Mouse (Mus musculus) lung, postnatal 25 days (tissue): ENCODE measurements around the gene Hic2.

ENCODE experiments used
- DNase-seq: peaks from one replicate; pipeline ENCODE4 v3.0.0; 2022; ENCODE audit warnings: low spot score

Hic2 gene

GRCm38 (mm10) chr16:17233702-17234498 lies 528 bp downstream of the Hic2 start:
- peak; percentile 5 for DNase-seq

GRCm38 (mm10) chr16:17234499-17234895 lies 1.1 kb downstream of the Hic2 start:
- DNase-seq: no peak

DNA sequence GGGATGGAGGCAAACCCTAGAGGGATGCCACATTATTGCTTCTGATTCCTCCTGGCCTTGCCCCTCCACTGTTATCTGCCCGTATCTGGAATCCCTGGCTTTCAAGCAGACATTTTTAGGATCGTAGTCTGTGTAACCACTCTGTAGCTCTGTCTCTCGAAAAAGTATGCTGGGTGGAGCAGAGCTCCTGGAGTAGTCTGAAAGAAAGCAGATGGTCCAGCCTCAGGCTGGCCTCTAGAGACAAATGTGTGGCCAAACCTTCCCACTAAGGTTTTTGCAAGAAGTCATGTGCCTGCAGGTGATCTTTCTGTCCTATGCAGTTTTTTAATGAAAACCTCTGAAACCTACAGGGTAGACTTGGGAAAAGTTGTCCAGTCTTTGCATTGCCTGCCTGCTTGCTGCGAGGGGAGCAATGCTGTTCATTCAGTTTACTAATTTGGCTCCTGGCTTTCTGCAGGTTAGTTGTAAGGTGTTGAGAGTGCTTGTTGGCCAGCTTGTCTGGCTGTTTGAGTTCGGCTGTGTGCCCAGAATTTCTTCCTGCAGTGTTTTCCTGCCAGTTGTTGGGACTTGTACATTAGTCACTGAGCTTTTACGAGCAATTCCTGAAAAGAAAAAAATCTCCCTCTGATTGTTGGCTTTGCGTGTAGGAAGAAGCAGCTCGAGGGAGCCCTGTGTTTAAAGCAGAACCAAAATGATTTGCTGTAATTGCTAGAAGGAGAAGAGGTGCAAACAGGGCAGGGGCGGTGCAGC lies 1.7 kb downstream of the Hic2 start:
- DNase-seq: peak; percentile 43

DNA sequence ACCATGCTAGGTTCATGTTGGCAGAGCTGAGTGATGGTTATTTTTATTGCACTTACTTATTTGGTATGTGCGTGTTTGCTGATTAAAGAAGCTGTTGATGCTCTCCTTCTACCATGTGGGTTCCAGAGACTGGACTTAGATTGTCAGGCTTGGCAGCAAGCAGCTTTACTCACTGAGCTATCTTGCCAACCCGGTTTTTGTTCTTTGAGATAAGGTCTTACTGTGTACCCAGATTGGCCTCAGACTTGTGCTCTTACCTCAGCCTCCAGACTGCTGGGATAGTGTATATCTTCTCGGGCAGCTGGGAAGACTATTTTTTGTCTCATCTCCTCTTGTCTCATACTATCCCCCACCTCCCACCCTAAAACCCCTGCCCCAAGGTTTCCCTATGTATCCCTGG lies 4.3 kb downstream of the Hic2 start:
- no peak for DNase-seq

DNA sequence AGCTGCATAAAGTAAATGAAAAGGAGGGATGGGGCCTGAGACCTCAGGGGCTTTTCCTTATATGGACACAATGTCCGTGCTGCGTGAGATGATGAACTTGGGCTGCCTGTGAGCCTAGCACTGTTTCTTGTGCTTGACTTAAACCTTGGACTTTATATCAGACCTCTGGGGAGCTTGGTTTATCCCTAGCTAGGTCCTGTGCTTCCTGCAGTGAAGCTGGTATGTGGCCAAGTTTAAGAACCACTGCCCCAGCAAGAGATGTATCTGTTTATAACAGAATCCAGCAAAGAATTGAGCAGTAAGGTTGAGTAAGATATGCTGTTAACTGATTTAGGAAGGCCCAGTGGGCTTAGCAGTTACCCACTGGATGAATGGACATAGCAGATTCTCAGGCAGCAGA lies 6.0 kb downstream of the Hic2 start:
- no peak for DNase-seq

DNA sequence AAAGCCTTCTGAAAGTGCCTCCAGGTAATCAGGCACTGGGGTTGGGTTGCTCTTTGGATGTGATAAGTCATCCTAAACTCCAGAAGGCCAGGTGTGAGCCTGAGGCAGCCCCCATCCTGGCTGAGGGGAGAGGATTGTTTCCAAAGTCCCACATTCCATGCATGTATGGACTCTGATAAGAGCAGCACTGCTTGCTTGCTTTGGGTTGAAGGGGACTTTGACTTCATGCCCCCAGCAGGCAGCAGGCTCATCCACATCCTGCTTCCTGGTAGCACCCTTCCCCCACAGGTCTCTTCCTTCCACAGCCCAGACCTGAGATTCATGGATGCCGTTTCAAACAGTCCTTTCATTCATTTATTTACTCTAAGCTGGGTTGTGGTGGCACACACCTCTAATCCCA lies 10.4 kb downstream of the Hic2 start:
- no peak for DNase-seq

- DNase-seq: no peak
Observed at GRCm38 (mm10) chr16:17244996-17245395, 11.6 kb downstream of the Hic2 start.

DNA sequence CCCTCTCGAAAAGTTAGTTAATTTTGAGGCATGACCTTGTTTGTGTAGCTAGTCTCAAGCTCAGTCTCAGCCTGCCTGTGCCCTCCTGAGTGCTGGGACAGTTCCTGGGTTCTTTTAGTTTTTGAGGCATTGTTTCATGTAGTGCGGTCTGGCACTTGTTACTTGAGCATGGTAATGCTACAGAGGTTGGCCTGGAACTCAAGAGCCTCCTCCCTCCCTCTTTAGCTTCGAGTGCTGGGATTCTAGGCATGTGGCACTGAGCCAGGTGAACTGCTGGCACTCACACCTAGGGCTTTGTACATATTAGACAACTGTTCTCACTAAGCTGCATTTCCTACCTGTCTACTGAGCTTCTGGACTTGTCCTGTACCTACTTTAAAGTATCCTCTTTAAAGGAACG lies 14.4 kb downstream of the Hic2 start:
- peak; percentile 83 for DNase-seq

DNA sequence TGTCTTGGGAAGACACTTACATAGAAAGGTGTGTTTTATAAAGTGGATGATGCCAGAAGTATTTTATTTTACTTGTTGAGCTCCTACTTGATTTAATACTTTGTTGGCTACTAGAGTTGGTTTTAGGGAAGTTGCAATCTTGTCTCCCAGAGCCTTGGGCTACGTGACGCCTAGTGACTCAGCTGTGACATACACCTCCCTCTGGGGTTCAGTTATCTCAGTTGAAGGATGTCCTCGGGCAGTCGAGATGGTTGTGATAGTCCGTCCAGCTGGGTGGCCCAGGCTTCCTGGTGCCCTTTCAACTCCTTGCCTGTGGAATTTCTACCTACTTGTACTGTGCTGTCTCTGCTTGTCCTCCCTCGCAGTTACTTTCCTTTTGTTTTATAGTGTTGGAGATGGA lies 15.8 kb downstream of the Hic2 start:
- no peak for DNase-seq

- peak; percentile 77 for DNase-seq
Observed at GRCm38 (mm10) chr16:17251539-17251938, 18.2 kb downstream of the Hic2 start.

DNA sequence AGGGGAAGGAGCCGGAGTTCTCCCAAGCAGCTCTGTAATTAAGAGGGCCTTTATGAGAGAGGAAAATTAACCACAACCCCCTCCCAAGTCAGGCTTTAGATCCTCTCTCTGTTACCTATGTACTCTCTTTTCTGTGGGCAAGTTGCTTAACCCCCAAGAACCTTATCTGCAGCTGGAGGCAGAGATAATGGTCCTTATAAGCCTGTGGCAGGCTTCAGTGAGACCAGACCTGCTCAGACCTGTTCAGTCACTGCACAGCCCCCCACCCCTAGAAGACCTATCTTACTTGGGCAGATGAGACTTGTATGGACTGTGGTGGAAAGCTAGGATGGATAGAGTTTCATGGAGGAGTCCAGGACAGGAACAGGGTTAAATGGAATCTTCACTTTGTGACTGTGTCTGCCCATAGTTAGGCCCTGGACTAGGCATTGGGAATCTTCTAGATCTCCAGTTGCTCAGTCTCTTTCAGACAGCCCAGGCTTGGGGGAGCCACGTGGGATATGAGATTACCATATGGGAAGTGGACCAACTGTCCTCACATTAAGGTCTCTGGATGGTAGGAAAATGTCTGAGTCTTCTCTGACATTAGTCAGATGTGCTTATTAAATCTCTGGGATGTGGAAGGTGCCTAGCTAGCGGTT lies 18.8 kb downstream of the Hic2 start:
- DNase-seq: no peak

DNA sequence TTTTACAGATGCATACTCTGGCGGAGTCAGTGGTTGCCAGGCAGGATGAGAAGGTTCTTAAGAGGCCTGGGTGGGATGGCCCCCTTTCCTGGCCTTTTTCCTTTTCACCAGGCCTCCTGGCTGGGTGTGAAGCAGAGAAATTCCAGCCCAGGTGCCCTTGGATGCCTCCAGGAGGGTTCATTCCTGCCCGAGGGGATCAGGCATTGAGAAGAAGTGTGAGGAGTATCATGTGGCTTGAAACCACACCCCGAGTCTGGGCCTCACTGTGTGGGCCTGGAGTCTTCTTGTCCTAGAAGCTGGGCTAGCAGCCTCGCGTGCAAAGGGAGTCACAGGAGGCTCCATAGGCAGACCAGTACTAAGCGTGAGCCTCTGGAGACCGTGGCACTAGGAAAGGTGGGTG lies 19.5 kb downstream of the Hic2 start:
- DNase-seq: no peak

GRCm38 (mm10) chr16:17254005-17254597 lies 20.7 kb downstream of the Hic2 start:
- DNase-seq: no peak

GRCm38 (mm10) chr16:17255270-17255669 lies 21.9 kb downstream of the Hic2 start:
- DNase-seq: no peak

DNA sequence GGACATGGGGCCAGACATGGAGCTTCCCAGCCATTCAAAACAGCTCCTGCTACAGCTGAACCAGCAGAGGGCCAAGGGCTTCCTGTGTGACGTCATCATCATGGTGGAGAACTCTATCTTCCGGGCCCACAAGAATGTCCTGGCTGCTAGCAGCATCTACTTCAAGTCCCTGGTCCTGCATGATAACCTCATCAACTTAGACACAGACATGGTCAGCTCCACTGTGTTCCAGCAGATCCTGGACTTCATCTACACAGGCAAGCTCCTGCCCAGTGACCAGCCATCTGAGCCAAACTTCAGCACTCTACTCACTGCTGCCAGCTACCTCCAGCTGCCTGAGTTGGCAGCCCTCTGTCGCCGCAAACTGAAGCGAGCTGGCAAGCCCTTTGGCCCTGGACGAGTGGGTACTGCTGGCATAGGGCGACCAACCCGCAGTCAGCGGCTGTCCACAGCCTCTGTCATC lies 24.0 kb downstream of the Hic2 start:
- no peak for DNase-seq

GRCm38 (mm10) chr16:17258917-17259316 lies 25.5 kb downstream of the Hic2 start:
- no peak for DNase-seq

- no peak for DNase-seq
Observed at GRCm38 (mm10) chr16:17261341-17261740, 28.0 kb downstream of the Hic2 start.

DNA sequence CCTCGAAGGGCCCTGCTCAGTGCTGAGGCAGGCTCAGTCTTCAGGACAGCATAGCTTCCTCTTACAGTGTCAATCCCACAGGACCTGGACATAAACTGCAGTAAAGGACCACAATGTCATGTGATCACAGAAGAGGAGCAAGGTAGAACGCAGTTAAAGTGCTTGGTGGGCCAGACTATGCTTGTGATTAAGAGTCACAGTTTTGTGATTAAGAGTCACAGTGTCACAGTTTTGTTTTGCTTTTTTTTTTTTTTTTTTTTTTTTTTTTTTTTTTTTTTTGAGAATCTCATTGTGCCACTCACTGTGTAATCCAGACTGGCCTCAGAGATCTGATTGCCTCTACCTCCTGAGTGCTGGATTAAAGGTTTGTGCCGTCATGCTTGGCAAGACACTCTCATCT lies 32.7 kb downstream of the Hic2 start:
- no peak for DNase-seq

DNA sequence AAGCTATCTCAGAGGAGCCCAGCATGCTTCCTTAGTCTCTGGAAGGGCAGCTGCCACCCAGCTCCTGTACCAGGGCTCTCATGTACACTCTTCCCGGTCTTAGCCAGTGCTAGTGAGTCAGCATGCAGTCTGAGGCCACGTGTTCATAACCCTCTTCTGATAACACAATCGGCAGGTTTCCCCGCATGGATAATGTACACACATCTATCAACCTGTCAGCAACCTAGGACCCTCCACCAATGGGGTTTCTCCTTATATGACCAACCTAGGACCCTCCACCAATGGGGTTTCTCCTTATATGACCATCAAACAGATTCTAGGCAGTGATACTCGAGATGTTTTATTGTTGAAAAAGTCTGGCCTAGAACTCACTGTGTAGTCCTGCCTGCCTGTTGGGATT lies 34.6 kb downstream of the Hic2 start:
- DNase-seq: no peak

DNA sequence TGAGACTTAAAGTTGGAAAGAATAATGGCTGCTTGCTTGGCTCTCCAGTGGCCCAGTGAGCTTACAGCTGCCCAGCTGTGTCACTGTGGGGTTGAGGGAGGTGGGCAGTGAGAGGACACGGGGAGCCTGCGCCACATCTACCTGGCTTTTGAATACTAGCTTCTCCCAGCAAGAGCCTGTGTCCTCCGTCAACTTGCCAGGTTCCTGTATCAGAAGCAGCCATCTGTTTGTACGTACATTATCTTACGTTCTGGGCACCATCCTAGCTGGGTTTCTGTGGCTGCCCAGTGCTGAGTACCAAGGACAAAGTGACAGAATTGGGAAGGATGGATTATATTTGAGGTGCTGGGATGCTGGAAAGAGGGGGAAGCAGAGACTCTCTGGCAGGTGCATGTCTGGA lies 36.5 kb downstream of the Hic2 start:
- DNase-seq: no peak

- peak; percentile 62 for DNase-seq
Observed at GRCm38 (mm10) chr16:17271124-17271523, 37.8 kb downstream of the Hic2 start.

DNA sequence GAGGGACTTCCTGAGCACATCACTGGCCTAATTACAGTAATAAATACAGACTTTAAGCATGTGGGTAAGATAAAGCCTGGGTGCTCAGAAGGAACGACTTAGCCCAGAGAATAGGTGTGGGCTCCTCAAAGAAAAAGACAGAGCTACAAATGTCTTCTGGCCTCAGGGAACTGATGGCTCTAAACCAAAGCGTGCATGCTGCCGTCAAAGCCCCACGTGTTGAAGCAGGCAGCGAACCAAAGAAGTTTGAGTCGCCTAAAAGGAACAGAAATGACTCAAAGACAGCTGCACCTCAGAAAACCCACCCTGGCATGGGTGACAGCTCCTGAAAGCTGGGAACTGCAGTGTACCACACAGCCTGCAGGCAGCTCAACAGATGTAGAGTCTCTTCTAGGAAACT lies 38.5 kb downstream of the Hic2 start:
- no peak for DNase-seq

DNA sequence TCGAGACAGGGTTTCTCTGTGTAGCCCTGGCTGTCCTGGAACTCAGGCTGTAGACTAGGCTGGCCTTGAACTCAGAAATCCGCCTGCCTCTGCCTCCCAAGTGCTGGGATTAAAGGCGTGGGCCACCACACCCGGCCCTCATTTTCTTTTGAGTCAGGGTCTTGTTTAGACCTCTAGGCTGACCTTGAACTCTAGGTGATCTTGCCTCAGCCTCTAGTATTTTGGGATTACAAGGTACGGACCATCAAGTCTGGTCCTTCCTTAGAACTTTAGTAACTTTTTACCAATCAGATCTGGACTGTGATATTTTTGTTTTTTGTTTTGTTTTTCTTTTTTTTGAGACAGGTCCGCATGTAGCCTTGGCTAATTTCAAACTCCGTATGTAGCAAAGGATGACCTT lies 42.3 kb downstream of the Hic2 start, which contains the start of gene Tmem191c:
Tmem191c (plus strand) TSS at position 357 of the 400 bp plus-strand sequence.
- DNase-seq: no peak
